Mouse (Mus musculus) heart, embryonic 14.5 days (tissue): ENCODE measurements around the gene Scnm1. TPM values are rescaled to one million over a fixed set of nuclear protein-coding genes. Genes with fewer than 3 reads are reported as not detected.
A peak's percentile ranks its signal among the peaks of the same experiment; 100 is the strongest.

Experiments used
- ATAC-seq: fragments of 200-750 bp; cut with Nextera tagmentation; 2 replicates; pipeline ENCODE4 v1.8.0; 2017; ENCODE audit warnings: low read depth, moderate TSS enrichment; ENCODE audit not compliant: insufficient number of reproducible peaks, insufficient read depth, low FRiP score
- H3K27ac ChIP-seq, 2 experiments: fragments of 200-500 bp in 1 of 2; fragments of 300-500 bp in 1 of 2; sonication (generic) in 1 of 2; replicated peaks in 1 of 2; 2 replicates each; pipeline ENCODE4 v1.5.1; 2012 to 2014; ENCODE audit warnings: low read depth in 2 of 2, low read length in 2 of 2, control low read depth in 1 of 2, mild to moderate bottlenecking in 1 of 2, mixed read lengths in 1 of 2; ENCODE audit not compliant: control insufficient read depth in 1 of 2, insufficient read depth in 1 of 2
- H3K27me3 ChIP-seq: fragments of 300-500 bp; sonication (generic); 2 replicates; pipeline ENCODE4 v1.6.1; 2014; ENCODE audit warnings: mild to moderate bottlenecking, low read length, control low read depth; ENCODE audit not compliant: control insufficient read depth, insufficient read depth
- H3K36me3 ChIP-seq: fragments of 300-500 bp; sonication (generic); 2 replicates; pipeline ENCODE4 v1.6.1; 2014; ENCODE audit warnings: mild to moderate bottlenecking, control low read depth, low read length, mixed read lengths; ENCODE audit not compliant: control insufficient read depth, insufficient read depth
- H3K4me1 ChIP-seq, 2 experiments: fragments of 200-500 bp in 1 of 2; fragments of 300-500 bp in 1 of 2; sonication (generic) in 1 of 2; 2 replicates each; pipeline ENCODE4 v1.6.1; 2012 to 2014; ENCODE audit warnings: low read length in 2 of 2, control low read depth in 1 of 2, mixed read lengths in 1 of 2; ENCODE audit not compliant: control insufficient read depth in 2 of 2, insufficient read depth in 2 of 2
- H3K4me2 ChIP-seq: fragments of 300-500 bp; sonication (generic); 2 replicates; pipeline ENCODE4 v1.6.1; 2014; ENCODE audit warnings: mild to moderate bottlenecking, low read length
- H3K4me3 ChIP-seq, 2 experiments: fragments of 200-500 bp in 1 of 2; fragments of 300-500 bp in 1 of 2; sonication (generic) in 1 of 2; 2 replicates each; pipeline ENCODE4 v1.5.1; 2012 to 2014; ENCODE audit warnings: low read length in 2 of 2, mild to moderate bottlenecking in 2 of 2, control low read depth in 1 of 2, low read depth in 1 of 2, moderate library complexity in 1 of 2; ENCODE audit not compliant: control insufficient read depth in 1 of 2, insufficient read depth in 1 of 2
- H3K9ac ChIP-seq: fragments of 300-500 bp; sonication (generic); 2 replicates; pipeline ENCODE4 v1.6.1; 2014; ENCODE audit warnings: mild to moderate bottlenecking, low read length
- H3K9me3 ChIP-seq: fragments of 300-500 bp; sonication (generic); 2 replicates; pipeline ENCODE4 v1.6.1; 2016; ENCODE audit warnings: low read length, control low read depth; ENCODE audit not compliant: control insufficient read depth
- WGBS: fragments of 180-500 bp; shearing (Covaris S2); extraction: QIAGEN DNeasy Blood & Tissue Kit; methylation state at CpG from one replicate; pipeline ENCODE4 v1.1.7; 2014; 5-methylcytosine and 5-hydroxymethylcytosine counted together
- polyA plus RNA-seq: library from polyadenylated mRNA; unstranded; fragments of >200 nt; fragmentation: Nextera tagmentation; extraction: Ambion mirVana; gene quantifications from 2 replicates; pipeline ENCODE4 v1.2.1, GENCODE M21; 2014

Gene Scnm1
- polyA plus RNA-seq, 1 experiment from 2014 or later = 58.7 TPM

GRCm38 (mm10) chr3:95142617-95143011 is 8.8 kb upstream of the Scnm1 start:
- Histone ChIP-seq H3K36me3 (peaks cover 9% of the 10 kb centered on the region; the same call in 1 of the 2 replicates), H3K27me3 (no peaks in the 10 kb centered on the region), H3K27ac (no peak overlapping the region), H3K4me3 (no peak overlapping the region), H3K4me2 (no peak overlapping the region), H3K9me3 (no peaks in the 10 kb centered on the region), H3K9ac (no peak overlapping the region), H3K4me1 (no peaks in the 10 kb centered on the region)
- 0 out of 2 replicates have a peak, but pooled peaks have one; percentile 49 for ATAC-seq
- WGBS = 6% methylated on average over 5 of the region's 5 CpGs

GRCm38 (mm10) chr3:95141952-95142616 is 8.3 kb upstream of the Scnm1 start, which contains the start of gene Tnfaip8l2:
Gene Tnfaip8l2 (minus strand): TSS chr3:95142360.
- Histone ChIP-seq H3K4me3 (no peak within 1 kb of the TSS), H3K27me3 (no peaks in the 10 kb centered on the region), H3K9ac (no peak within 1 kb of the TSS), H3K27ac (no peak within 1 kb of the TSS), H3K4me2 (no peak within 1 kb of the TSS), H3K9me3 (no peaks in the 10 kb centered on the region), H3K4me1 (no peaks in the 10 kb centered on the region), H3K36me3 (peaks cover 9% of the 10 kb centered on the region; the same call in 1 of the 2 replicates)
- no peak for ATAC-seq
- 77% methylated on average over 10 of the region's 10 CpGs for WGBS

GRCm38 (mm10) chr3:95141474-95141873 is 7.7 kb upstream of the Scnm1 start:
- H3K4me1 ChIP-seq = no peaks in the 10 kb centered on the region
- peaks cover 9% of the 10 kb centered on the region; the same call in 1 of the 2 replicates for H3K36me3 ChIP-seq
- no peak for ATAC-seq
- no peak overlapping the region for H3K4me2 ChIP-seq
- H3K9ac ChIP-seq = no peak overlapping the region
- no peaks in the 10 kb centered on the region for H3K27me3 ChIP-seq
- H3K4me3 ChIP-seq = no peak overlapping the region
- WGBS = 92% methylated on average over 9 of the region's 9 CpGs
- H3K27ac ChIP-seq = no peak overlapping the region
- no peaks in the 10 kb centered on the region for H3K9me3 ChIP-seq

- Histone ChIP-seq H3K9me3 (no peaks in the 10 kb centered on the region), H3K4me1 (peaks cover 0 to 2% of the 10 kb centered on the region in 2 experiments; a peak in 1 of 4 replicates), H3K4me2 (no peak overlapping the region; the same call in 1 of the 2 replicates), H3K4me3 (no peak overlapping the region), H3K9ac (no peak overlapping the region), H3K27me3 (no peaks in the 10 kb centered on the region), H3K36me3 (peaks cover 9% of the 10 kb centered on the region; the same call in 1 of the 2 replicates), H3K27ac (no peak overlapping the region)
- no peak for ATAC-seq
- 91% methylated on average over 6 of the region's 6 CpGs for WGBS
Measured at GRCm38 (mm10) chr3:95140795-95141194, 7.0 kb upstream of the Scnm1 start.

GRCm38 (mm10) chr3:95140289-95140595 is 6.4 kb upstream of the Scnm1 start:
- peak overlapping the region in 1 of 2 experiments; percentile 13; a peak in 1 of 4 replicates for H3K4me3 ChIP-seq
- H3K4me2 ChIP-seq = peak overlapping the region; percentile 52
- no peaks in the 10 kb centered on the region for H3K9me3 ChIP-seq
- peaks cover 9% of the 10 kb centered on the region; the same call in 1 of the 2 replicates for H3K36me3 ChIP-seq
- 44% methylated on average over 18 of the region's 18 CpGs for WGBS
- H3K9ac ChIP-seq = 0 out of 2 replicates have a peak overlapping the region, but pooled peaks have one; percentile 30
- ATAC-seq = no peak
- no peak overlapping the region for H3K27ac ChIP-seq
- H3K4me1 ChIP-seq = peaks cover 0 to 7% of the 10 kb centered on the region in 2 experiments; a peak in 2 of 4 replicates
- no peaks in the 10 kb centered on the region for H3K27me3 ChIP-seq

GRCm38 (mm10) chr3:95139586-95140288 is 5.9 kb upstream of the Scnm1 start:
- H3K4me1 ChIP-seq = peaks cover 0 to 12% of the 10 kb centered on the region in 2 experiments; a peak in 2 of 4 replicates
- no peaks in the 10 kb centered on the region for H3K27me3 ChIP-seq
- ATAC-seq = no peak
- H3K9me3 ChIP-seq = no peaks in the 10 kb centered on the region
- H3K4me3 ChIP-seq = peak overlapping the region in 1 of 2 experiments; percentile 13; a peak in 1 of 4 replicates
- H3K9ac ChIP-seq = 0 out of 2 replicates have a peak overlapping the region, but pooled peaks have one; percentile 30
- no peak overlapping the region for H3K27ac ChIP-seq
- peaks cover 9% of the 10 kb centered on the region; the same call in 1 of the 2 replicates for H3K36me3 ChIP-seq
- 58% methylated on average over 25 of the region's 25 CpGs for WGBS
- peak overlapping the region; percentile 52 for H3K4me2 ChIP-seq

- no peak for ATAC-seq
- Histone ChIP-seq H3K27me3 (no peaks in the 10 kb centered on the region), H3K36me3 (peaks cover 17% of the 10 kb centered on the region; the same call in 1 of the 2 replicates), H3K9ac (no peak overlapping the region), H3K4me1 (peaks cover 5 to 17% of the 10 kb centered on the region in 2 experiments), H3K27ac (no peak overlapping the region), H3K9me3 (no peaks in the 10 kb centered on the region), H3K4me3 (no peak overlapping the region), H3K4me2 (no peak overlapping the region)
- 91% methylated on average over 3 of the region's 3 CpGs for WGBS
Measured at GRCm38 (mm10) chr3:95136336-95136735, 2.5 kb upstream of the Scnm1 start.
